Mouse (Mus musculus) macrophage (primary cell): Measurements from ENCODE around the gene Macrod2. TPM values are rescaled to one million over a fixed set of nuclear protein-coding genes. Genes with fewer than 3 reads are reported as not detected.

Source experiments
- H3K27ac ChIP-seq: fragments of 350-480 bp; formaldehyde crosslinking; 2 replicates; pipeline ENCODE4 v1.9.0; 2021
- H3K36me3 ChIP-seq: fragments of 350-480 bp; formaldehyde crosslinking; 2 replicates; pipeline ENCODE4 v1.9.0; 2021; ENCODE audit errors: inconsistent target
- H3K4me3 ChIP-seq: fragments of 350-480 bp; formaldehyde crosslinking; 2 replicates; pipeline ENCODE4 v1.9.0; 2021; ENCODE audit errors: inconsistent target
- H3K79me2 ChIP-seq: fragments of 350-480 bp; formaldehyde crosslinking; 2 replicates; pipeline ENCODE4 v1.9.0; 2021; ENCODE audit errors: inconsistent target
- whole genome bisulfite sequencing: methylation state at CpG from one replicate; pipeline ENCODE4 v1.1.7; 2026; ENCODE audit warnings: inconsistent platforms; ENCODE audit not compliant: missing documents; 5-methylcytosine and 5-hydroxymethylcytosine counted together
- polyA plus RNA-seq: library from polyadenylated mRNA; stranded (reverse); fragments of 250-400 nt; gene quantifications from 3 replicates; pipeline ENCODE4 v1.2.4, GENCODE M21; 2018; ENCODE audit warnings: inconsistent platforms

Gene Macrod2
- polyA plus RNA-seq, 1 experiment from 2014 or later: 0.59 TPM

DNA sequence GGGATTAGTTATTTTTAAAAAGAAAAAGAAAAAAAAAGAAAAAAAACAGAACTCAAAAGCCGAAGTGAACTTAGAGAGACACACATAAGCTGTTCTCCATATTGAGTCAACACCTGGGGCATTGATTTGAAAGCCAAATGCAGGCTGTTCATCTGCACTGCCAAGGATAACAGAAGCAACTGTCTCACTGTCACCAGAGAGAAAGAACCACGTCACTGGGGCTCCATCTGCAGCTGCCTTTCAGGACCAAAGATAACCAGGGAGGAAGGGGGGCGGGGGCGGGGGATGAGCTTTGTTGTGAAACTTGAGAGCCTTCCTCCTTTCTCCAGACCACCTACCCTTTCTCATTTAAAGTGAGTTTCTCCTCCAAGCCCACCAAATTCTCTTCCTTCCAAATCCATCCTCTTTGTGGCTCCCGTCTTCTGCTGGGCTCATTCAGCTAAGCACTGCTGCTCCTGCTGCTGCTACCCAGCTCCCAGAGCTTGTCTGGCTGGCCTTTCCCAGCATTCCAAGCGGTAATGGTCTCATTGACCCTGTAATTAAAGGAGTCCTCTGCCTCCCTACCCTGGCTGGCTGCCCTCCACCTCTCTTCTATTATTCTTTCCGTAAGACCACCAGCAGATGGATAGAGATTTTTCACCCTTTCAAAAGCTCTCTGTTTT is 1939.5 kb downstream of the Macrod2 start:
- Histone ChIP-seq H3K36me3 (no peaks in the 10 kb centered on the region), H3K79me2 (no peaks in the 10 kb centered on the region), H3K27ac (no peak overlapping the region), H3K4me3 (no peak overlapping the region)
- 42% methylated on average over 6 of the region's 7 CpGs for WGBS

DNA sequence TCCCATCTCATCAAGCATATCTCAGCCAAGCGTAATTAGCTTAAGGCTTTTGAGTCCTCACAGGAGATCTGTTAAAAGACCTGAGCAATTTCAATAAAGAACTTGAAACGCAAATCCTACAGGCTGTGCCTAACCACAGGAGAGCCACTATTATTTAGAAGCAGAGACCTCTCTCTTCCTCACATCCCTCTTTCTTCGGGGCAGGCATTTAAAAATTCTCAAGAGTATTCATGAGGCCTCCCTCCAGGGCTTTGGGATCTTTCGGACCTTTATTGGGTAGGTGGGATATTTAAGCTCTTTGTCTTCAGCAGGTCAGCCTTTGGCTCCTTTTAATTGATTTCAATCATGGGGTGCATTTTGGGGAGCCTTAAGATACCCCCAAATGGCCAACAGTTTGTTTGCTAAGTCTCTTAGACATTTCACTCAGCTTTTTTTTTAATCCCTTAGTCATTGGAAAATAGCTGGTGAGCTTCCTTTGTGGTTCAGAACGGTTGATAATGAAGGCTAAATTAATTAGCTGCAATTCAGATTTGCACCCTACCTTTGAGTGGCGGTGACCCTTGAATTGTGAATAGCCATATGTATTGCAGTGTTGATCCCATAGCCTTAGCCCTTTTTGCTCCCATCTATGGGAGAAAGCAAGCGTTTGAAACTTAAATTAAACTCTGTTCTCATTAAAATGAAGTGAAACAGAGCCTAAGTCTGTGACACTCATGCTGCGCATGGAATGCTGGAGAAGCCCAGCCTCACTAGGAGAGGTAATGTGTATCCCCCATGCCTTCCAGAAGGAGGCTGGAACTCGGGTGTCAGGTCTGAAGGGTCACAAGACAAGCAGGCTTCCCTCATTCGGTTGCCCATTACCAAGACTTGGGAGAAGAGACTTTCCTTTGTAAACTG is 1940.2 kb downstream of the Macrod2 start:
- Histone ChIP-seq H3K79me2 (no peaks in the 10 kb centered on the region), H3K27ac (no peak overlapping the region), H3K36me3 (no peaks in the 10 kb centered on the region), H3K4me3 (no peak overlapping the region)
- 63% methylated on average over 10 of the region's 10 CpGs for WGBS

DNA sequence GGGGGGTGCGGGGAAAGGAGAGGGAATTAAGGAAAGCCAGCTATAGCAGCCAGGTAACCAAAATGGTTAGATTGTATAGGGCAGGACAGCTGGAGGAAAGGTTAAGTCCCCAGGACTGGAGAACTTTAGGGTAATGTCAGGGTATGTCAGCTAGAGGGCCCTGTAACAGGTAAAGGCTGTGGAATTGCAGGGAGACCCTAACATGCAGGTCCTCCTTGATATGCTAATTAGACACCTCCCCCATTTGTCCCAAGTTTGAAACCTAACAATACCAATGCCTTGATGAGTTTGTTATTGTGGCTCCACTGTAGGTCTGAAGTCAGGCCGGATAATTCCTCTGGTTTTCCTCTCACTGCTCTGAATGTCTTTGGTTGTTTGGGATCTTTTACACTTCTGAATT is 1948.9 kb downstream of the Macrod2 start:
- no peaks in the 10 kb centered on the region for H3K79me2 ChIP-seq
- H3K36me3 ChIP-seq: no peaks in the 10 kb centered on the region
- WGBS: 50% methylated on average over 1 of the region's 2 CpGs
- H3K27ac ChIP-seq: no peak overlapping the region
- no peak overlapping the region for H3K4me3 ChIP-seq

DNA sequence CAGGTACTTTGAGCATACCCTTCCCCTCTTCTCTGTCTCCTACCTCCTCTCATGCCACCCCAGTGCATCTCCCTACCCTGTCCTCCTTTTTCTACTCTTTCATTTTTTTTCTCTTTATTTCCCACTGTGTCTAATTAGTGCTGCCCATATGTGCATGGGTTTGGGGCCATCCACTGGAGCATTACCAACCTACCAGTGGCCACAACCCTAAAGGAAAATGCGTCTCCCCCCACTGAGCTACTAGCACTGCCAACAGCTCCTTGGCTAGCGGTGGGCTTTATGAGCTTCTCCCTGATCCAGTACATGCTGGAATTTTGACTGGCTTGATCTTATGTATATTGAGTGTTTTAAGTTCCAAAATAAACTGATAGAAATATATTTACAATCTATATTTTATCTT is 1949.6 kb downstream of the Macrod2 start:
- no peaks in the 10 kb centered on the region for H3K79me2 ChIP-seq
- WGBS: 97% methylated on average over 2 of the region's 2 CpGs
- no peak overlapping the region for H3K27ac ChIP-seq
- no peak overlapping the region for H3K4me3 ChIP-seq
- no peaks in the 10 kb centered on the region for H3K36me3 ChIP-seq

DNA sequence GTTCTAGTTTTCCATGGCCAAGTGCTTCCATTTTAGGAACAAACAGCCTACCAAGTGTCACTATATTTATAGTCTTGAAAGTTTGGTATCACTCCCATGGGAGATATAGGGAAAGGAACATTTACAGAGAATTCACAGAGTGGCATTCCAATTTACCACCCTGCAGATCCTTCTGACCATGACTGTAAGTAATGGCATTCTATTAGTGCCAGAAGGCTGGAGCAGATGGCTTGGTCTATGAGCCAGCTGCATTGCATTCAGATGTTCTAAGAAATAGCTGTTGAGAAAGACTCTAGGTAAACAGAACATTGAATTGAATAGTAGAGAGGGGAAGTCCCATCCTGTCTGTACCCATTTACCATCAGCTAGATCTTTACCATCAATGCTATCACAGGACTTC is 1954.7 kb downstream of the Macrod2 start:
- no peaks in the 10 kb centered on the region for H3K36me3 ChIP-seq
- no peak overlapping the region for H3K4me3 ChIP-seq
- H3K27ac ChIP-seq: no peak overlapping the region
- H3K79me2 ChIP-seq: no peaks in the 10 kb centered on the region

DNA sequence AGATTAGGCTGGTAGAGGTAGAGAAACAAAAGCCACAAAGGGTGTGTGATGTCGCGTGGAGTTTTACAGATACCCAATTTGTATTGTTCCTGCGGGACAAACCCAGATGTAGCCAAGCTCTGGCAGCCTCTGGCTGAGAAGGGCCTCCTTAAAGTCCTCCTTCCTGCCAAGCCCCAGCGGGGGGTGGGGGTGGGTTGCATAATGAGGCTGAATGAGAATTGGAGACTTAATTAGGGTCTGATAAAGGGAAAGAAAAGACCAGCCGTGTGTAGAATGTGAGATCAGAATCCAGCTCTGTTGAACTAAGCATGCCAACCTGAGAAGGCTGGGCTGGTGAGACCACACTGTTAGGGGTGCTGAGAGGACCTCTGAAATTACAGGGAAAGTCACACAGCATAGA is 1967.8 kb downstream of the Macrod2 start:
- Histone ChIP-seq H3K27ac (no peak overlapping the region), H3K4me3 (no peak overlapping the region), H3K36me3 (no peaks in the 10 kb centered on the region), H3K79me2 (no peaks in the 10 kb centered on the region)
- WGBS: 7% methylated on average over 5 of the region's 5 CpGs

DNA sequence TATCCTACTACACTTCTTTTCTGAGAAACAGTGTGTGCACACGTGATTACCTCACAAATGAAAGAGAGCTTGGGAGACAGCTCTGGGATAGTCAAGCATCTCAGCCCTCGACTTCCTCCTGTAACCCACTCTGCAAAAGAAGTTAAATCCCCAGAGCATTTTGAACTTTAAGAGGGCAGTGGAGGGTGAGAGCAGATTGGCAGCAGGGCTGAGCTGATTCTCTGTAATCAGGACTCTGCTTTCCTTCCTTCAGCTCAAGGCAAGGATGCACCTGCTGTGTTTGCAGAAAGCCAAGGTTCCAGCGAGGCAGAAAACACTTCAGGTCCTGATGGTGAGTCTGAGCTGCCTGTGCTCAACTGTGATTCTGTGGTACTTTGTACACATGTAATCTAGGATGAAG is 1978.9 kb downstream of the Macrod2 start:
- no peak overlapping the region for H3K4me3 ChIP-seq
- no peaks in the 10 kb centered on the region for H3K79me2 ChIP-seq
- 22% methylated on average over 3 of the region's 3 CpGs for WGBS
- H3K27ac ChIP-seq: no peak overlapping the region
- no peaks in the 10 kb centered on the region for H3K36me3 ChIP-seq

DNA sequence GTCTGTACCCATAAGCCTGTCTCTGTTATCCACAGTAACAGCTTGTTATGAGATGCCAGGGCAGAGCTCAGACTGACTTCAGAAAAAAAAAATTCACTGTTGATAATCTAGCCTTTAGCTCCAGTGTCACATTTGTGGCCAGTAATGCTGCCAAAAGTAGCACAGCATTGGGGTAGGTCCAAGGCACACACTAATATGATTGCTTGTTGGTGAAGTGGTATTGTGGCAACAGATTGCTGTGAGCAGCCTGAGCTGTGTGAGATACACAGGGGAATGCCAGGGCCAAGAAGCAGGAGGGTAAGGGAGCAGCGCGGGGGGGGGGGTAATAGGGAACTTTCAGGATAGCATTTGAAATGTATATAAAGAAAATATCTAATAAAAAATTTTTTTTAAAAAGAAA is 1985.5 kb downstream of the Macrod2 start:
- no peaks in the 10 kb centered on the region for H3K36me3 ChIP-seq
- H3K79me2 ChIP-seq: no peaks in the 10 kb centered on the region
- H3K4me3 ChIP-seq: no peak overlapping the region

DNA sequence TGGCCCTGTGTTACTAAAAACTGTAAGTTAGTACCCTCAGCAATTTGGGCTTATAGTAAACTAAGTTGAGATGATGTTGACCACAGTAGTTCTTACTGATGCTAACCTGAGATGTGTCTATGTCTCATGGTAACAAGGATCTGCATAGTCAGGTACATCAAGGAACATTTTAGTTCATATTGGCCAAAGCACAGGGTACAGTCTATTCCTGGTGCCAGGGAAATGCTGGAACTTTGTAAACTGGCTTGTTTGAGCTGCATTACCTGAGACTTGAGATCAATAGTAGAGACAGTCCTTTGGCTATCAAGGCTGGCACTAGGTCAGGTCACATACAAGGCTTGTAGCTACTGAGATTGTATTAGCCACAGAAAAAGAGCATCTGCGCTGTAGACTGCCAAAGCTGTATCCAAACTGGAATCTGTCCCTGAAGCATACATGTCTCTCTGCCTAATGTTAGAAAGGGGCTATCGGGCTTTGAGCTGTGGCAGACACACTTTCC is 1986.0 kb downstream of the Macrod2 start:
- WGBS: 87% methylated on average over 2 of the region's 2 CpGs

More for the DNA sequence above, 1985.5 kb downstream of the Macrod2 start:
- 86% methylated on average over 2 of the region's 2 CpGs for WGBS
- no peak overlapping the region for H3K27ac ChIP-seq

DNA sequence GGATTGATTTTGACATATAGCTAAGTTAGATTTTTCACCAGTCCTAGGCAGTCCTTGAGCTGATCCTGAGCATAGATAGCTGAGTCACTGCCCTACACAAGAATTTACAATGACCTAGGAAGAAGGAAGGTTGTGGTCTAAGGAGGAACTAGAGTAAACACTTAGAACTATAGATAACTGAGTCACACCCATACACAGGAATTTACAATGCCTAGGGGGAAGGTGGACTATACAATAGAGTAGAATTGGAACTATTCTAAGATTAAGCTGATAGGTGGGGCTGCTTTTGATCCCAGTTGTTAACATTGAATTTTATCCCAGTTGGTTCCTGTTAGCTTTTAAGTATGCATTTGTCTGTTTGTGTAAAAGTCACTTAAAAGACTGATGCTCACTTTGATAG is 1998.4 kb downstream of the Macrod2 start:
- Histone ChIP-seq H3K79me2 (no peaks in the 10 kb centered on the region), H3K4me3 (no peak overlapping the region), H3K36me3 (no peaks in the 10 kb centered on the region), H3K27ac (no peak overlapping the region)

More for the DNA sequence above, 1986.0 kb downstream of the Macrod2 start:
- no peaks in the 10 kb centered on the region for H3K79me2 ChIP-seq
- no peak overlapping the region for H3K27ac ChIP-seq
- no peak overlapping the region for H3K4me3 ChIP-seq
- H3K36me3 ChIP-seq: no peaks in the 10 kb centered on the region

DNA sequence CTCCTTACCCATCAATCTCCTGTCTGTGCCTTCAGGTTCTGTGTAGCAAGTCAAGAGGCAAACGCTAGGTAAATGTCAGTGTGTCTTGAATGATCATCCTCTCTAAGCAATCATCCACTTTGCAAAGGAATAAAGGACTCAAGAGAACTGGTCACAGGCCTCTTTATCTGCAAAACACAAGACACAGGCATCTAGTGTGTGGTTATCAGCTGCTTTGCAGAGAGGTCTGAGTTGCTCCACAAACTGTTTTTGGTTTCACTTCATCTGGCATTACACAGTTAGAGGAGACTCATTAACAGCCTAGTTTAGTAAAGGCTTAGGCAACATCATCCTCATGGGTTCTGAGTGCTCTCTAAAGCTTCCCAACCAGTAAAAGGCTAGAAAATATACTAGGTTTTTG is 2004.4 kb downstream of the Macrod2 start:
- no peaks in the 10 kb centered on the region for H3K36me3 ChIP-seq
- WGBS: 78% methylated on average over 1 of the region's 1 CpGs
- H3K79me2 ChIP-seq: no peaks in the 10 kb centered on the region
- H3K27ac ChIP-seq: no peak overlapping the region
- no peak overlapping the region for H3K4me3 ChIP-seq

DNA sequence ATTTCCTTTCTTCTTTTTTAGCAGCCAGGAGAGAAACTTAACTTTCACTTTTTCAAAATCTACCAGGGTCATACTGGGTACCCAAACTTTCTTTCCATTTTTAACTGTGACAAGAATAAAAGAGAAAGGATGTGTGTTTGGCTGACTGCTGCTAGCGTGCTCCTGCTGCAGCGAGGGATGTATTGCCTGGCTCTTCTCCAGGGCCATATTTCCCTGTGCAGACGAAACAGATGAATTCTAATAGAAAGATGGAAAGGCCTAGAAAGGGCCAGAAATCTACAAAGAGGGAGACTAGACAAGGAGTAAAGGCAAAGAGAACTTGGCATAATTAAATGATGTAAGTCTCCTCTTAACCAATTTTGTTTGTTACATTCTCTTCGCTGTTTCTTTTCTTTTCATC is 2005.7 kb downstream of the Macrod2 start:
- Histone ChIP-seq H3K36me3 (no peaks in the 10 kb centered on the region), H3K4me3 (no peak overlapping the region), H3K27ac (no peak overlapping the region), H3K79me2 (no peaks in the 10 kb centered on the region)
- WGBS: 79% methylated on average over 4 of the region's 4 CpGs

DNA sequence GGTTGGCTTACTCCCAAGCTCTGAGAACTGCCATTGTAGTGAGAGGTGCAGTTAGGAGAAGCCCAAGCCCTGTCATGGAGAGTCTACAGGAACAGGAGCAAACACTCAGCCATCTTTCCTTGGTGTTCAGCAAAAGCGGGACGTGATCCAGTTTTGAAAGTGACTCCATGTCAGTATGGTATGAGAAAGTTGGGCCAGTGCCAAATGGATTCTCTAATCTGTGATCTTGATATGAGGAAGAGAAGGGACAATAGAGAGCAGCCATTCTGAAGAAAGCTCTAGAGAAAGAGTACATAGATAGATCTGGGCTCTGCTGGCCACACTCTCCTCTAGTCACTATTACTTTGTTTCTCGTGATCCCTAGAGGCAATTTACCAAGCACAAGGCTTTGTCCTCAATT is 2006.2 kb downstream of the Macrod2 start:
- WGBS: 77% methylated on average over 3 of the region's 3 CpGs
- H3K27ac ChIP-seq: no peak overlapping the region
- no peak overlapping the region for H3K4me3 ChIP-seq
- no peaks in the 10 kb centered on the region for H3K79me2 ChIP-seq
- no peaks in the 10 kb centered on the region for H3K36me3 ChIP-seq

DNA sequence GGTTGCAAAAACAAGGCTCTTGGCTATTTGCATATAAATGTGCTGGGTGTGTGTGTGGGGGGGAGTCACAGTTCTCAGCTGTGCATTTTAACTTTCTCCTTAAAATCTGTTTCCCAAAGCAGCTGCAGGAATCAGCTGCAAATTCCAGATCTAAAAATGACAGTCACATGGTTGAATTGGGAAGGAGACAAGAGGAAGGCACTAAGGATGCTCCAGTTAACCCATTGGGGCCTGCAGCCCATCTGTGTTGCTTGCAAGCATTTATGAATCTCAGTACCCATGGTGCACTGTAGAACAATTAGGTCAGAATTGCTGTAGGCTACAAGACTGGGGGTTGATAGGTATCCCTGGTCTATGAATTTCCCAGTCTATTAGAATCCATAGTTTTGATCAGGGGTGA is 2008.3 kb downstream of the Macrod2 start:
- Histone ChIP-seq H3K27ac (no peak overlapping the region), H3K79me2 (no peaks in the 10 kb centered on the region)

DNA sequence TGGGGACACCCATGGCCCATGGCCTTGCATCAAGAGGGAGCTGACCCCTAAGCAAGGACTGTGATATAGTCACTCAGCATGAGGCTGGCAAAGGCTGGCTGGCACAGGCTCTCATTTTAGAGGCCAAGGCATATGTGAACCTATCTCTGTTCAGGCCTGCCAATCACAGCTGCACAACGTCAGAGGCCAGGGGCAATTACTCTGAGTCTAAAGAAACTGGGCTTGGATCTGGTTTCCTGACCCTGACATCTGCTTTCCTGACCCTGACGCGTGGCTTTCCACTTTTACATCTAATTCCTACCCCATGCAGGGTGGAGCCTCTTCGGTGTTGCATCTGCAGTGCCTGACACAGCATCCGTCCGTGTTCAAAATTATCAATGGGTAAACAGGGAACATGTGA is 2009.2 kb downstream of the Macrod2 start:
- WGBS: 69% methylated on average over 6 of the region's 6 CpGs
- Histone ChIP-seq H3K79me2 (no peaks in the 10 kb centered on the region), H3K4me3 (no peak overlapping the region), H3K36me3 (no peaks in the 10 kb centered on the region), H3K27ac (no peak overlapping the region)

More for the DNA sequence above, 2008.3 kb downstream of the Macrod2 start:
- Histone ChIP-seq H3K4me3 (no peak overlapping the region), H3K36me3 (no peaks in the 10 kb centered on the region)
